Mouse (Mus musculus): ENCODE results near the gene Tmem100. TPM values are rescaled to one million over a fixed set of nuclear protein-coding genes. Genes with fewer than 3 reads are reported as not detected.
A peak's percentile ranks its signal among the peaks of the same experiment; 100 is the strongest.

The Tmem100 gene
- total and polyA plus RNA-seq, 2 experiments from 2014 or later, result 12.6 to 18.3 TPM

GRCm38 (mm10) chr11:89988936-89989589 lies 41.1 kb upstream of the Tmem100 start:
- Histone ChIP-seq H3K27ac (ENCODE audit: low read depth) (no peak overlapping the region), H3K36me3 (replicated peaks; ENCODE audit: control insufficient read depth, insufficient read depth, low read length) (no peaks in the 10 kb centered on the region), H3K9me3 (replicated peaks; ENCODE audit: control insufficient read depth, low read length) (no peaks in the 10 kb centered on the region), H3K4me1 (ENCODE audit: control insufficient read depth, insufficient read depth) (no peaks in the 10 kb centered on the region), H3K4me2 (ENCODE audit: low read depth, low read length) (no peak overlapping the region), H3K4me3 (ENCODE audit: low read depth, low read length) (no peak overlapping the region), H3K27me3 (ENCODE audit: control insufficient read depth, insufficient read depth, low read length) (no peaks in the 10 kb centered on the region), H3K9ac (replicated peaks; ENCODE audit: low read depth, low read length) (no peak overlapping the region)
- no peak for TF ChIP-seq EP300 (IDR thresholded peaks at IDR 0.05; ENCODE audit: low read depth)
- TF ChIP-seq CTCF (IDR thresholded peaks at IDR 0.05; ENCODE audit: low read depth), result peak; percentile 93
- ATAC-seq (ENCODE audit: insufficient read depth, low read depth), result peak; percentile 49
- WGBS, result 18% methylated on average over 8 of the region's 8 CpGs
- DNase-seq (ENCODE audit: low spot score), result peak; percentile 86

- DNase-seq (ENCODE audit: low spot score) (no peak), ATAC-seq (ENCODE audit: insufficient read depth, low read depth) (no peak)
- H3K36me3 ChIP-seq (replicated peaks; ENCODE audit: control insufficient read depth, insufficient read depth, low read length), result no peaks in the 10 kb centered on the region
- H3K4me3 ChIP-seq (ENCODE audit: low read depth, low read length), result no peak overlapping the region
- TF ChIP-seq EP300 (IDR thresholded peaks at IDR 0.05; ENCODE audit: low read depth), result no peak
- no peak for TF ChIP-seq CTCF (IDR thresholded peaks at IDR 0.05; ENCODE audit: low read depth)
- H3K27ac ChIP-seq (ENCODE audit: low read depth), result no peak overlapping the region
- no peaks in the 10 kb centered on the region for H3K27me3 ChIP-seq (ENCODE audit: control insufficient read depth, insufficient read depth, low read length)
- no peaks in the 10 kb centered on the region for H3K9me3 ChIP-seq (replicated peaks; ENCODE audit: control insufficient read depth, low read length)
- no peak overlapping the region for H3K9ac ChIP-seq (replicated peaks; ENCODE audit: low read depth, low read length)
- H3K4me1 ChIP-seq (ENCODE audit: control insufficient read depth, insufficient read depth), result 0 out of 2 replicates have a peak, but pooled peaks cover 6% of the 10 kb centered on the region
- no peak overlapping the region for H3K4me2 ChIP-seq (ENCODE audit: low read depth, low read length)
Measured at GRCm38 (mm10) chr11:89991661-89992060, 38.5 kb upstream of the Tmem100 start.

GRCm38 (mm10) chr11:89994706-89995105 lies 35.4 kb upstream of the Tmem100 start:
- no peak overlapping the region for H3K4me3 ChIP-seq (ENCODE audit: low read depth, low read length)
- no peak for DNase-seq (ENCODE audit: low spot score)
- TF ChIP-seq EP300 (IDR thresholded peaks at IDR 0.05; ENCODE audit: low read depth) (no peak), CTCF (IDR thresholded peaks at IDR 0.05; ENCODE audit: low read depth) (no peak)
- 63% methylated on average over 2 of the region's 2 CpGs for WGBS
- H3K4me1 ChIP-seq (ENCODE audit: control insufficient read depth, insufficient read depth), result 0 out of 2 replicates have a peak, but pooled peaks cover 6% of the 10 kb centered on the region
- no peaks in the 10 kb centered on the region for H3K9me3 ChIP-seq (replicated peaks; ENCODE audit: control insufficient read depth, low read length)
- no peak for ATAC-seq (ENCODE audit: insufficient read depth, low read depth)
- no peak overlapping the region for H3K4me2 ChIP-seq (ENCODE audit: low read depth, low read length)
- no peak overlapping the region for H3K27ac ChIP-seq (ENCODE audit: low read depth)
- no peak overlapping the region for H3K9ac ChIP-seq (replicated peaks; ENCODE audit: low read depth, low read length)
- H3K36me3 ChIP-seq (replicated peaks; ENCODE audit: control insufficient read depth, insufficient read depth, low read length), result no peaks in the 10 kb centered on the region
- H3K27me3 ChIP-seq (ENCODE audit: control insufficient read depth, insufficient read depth, low read length), result no peaks in the 10 kb centered on the region

GRCm38 (mm10) chr11:89995596-89995995 lies 34.6 kb upstream of the Tmem100 start:
- Histone ChIP-seq H3K27me3 (ENCODE audit: control insufficient read depth, insufficient read depth, low read length) (no peaks in the 10 kb centered on the region), H3K9ac (replicated peaks; ENCODE audit: low read depth, low read length) (no peak overlapping the region), H3K4me1 (ENCODE audit: control insufficient read depth, insufficient read depth) (0 out of 2 replicates have a peak, but pooled peaks cover 6% of the 10 kb centered on the region), H3K27ac (ENCODE audit: low read depth) (no peak overlapping the region), H3K36me3 (replicated peaks; ENCODE audit: control insufficient read depth, insufficient read depth, low read length) (no peaks in the 10 kb centered on the region), H3K9me3 (replicated peaks; ENCODE audit: control insufficient read depth, low read length) (no peaks in the 10 kb centered on the region), H3K4me3 (ENCODE audit: low read depth, low read length) (no peak overlapping the region), H3K4me2 (ENCODE audit: low read depth, low read length) (no peak overlapping the region)
- 89% methylated on average over 5 of the region's 5 CpGs for WGBS
- no peak for DNase-seq (ENCODE audit: low spot score)
- no peak for ATAC-seq (ENCODE audit: insufficient read depth, low read depth)
- no peak for TF ChIP-seq EP300 (IDR thresholded peaks at IDR 0.05; ENCODE audit: low read depth)

- ATAC-seq (ENCODE audit: insufficient read depth, low read depth), result no peak
- H3K4me1 ChIP-seq (ENCODE audit: control insufficient read depth, insufficient read depth), result 0 out of 2 replicates have a peak, but pooled peaks cover 6% of the 10 kb centered on the region
- no peak overlapping the region for H3K9ac ChIP-seq (replicated peaks; ENCODE audit: low read depth, low read length)
- H3K4me3 ChIP-seq (ENCODE audit: low read depth, low read length), result no peak overlapping the region
- H3K27ac ChIP-seq (ENCODE audit: low read depth), result no peak overlapping the region
- H3K9me3 ChIP-seq (replicated peaks; ENCODE audit: control insufficient read depth, low read length), result no peaks in the 10 kb centered on the region
- no peak overlapping the region for H3K4me2 ChIP-seq (ENCODE audit: low read depth, low read length)
- WGBS, result 85% methylated on average over 4 of the region's 4 CpGs
- DNase-seq (ENCODE audit: low spot score), result no peak
- no peaks in the 10 kb centered on the region for H3K36me3 ChIP-seq (replicated peaks; ENCODE audit: control insufficient read depth, insufficient read depth, low read length)
- H3K27me3 ChIP-seq (ENCODE audit: control insufficient read depth, insufficient read depth, low read length), result no peaks in the 10 kb centered on the region
- no peak for TF ChIP-seq CTCF (IDR thresholded peaks at IDR 0.05; ENCODE audit: low read depth)
- TF ChIP-seq EP300 (IDR thresholded peaks at IDR 0.05; ENCODE audit: low read depth), result no peak
Measured at GRCm38 (mm10) chr11:89996406-89996805, 33.7 kb upstream of the Tmem100 start.

GRCm38 (mm10) chr11:89996856-89997255 lies 33.3 kb upstream of the Tmem100 start:
- no peak overlapping the region for H3K9ac ChIP-seq (replicated peaks; ENCODE audit: low read depth, low read length)
- H3K27me3 ChIP-seq (ENCODE audit: control insufficient read depth, insufficient read depth, low read length), result no peaks in the 10 kb centered on the region
- DNase-seq (ENCODE audit: low spot score) (no peak), ATAC-seq (ENCODE audit: insufficient read depth, low read depth) (no peak)
- H3K4me3 ChIP-seq (ENCODE audit: low read depth, low read length), result no peak overlapping the region
- no peak overlapping the region for H3K4me2 ChIP-seq (ENCODE audit: low read depth, low read length)
- 0 out of 2 replicates have a peak, but pooled peaks cover 6% of the 10 kb centered on the region for H3K4me1 ChIP-seq (ENCODE audit: control insufficient read depth, insufficient read depth)
- TF ChIP-seq EP300 (IDR thresholded peaks at IDR 0.05; ENCODE audit: low read depth), result no peak
- no peak for TF ChIP-seq CTCF (IDR thresholded peaks at IDR 0.05; ENCODE audit: low read depth)
- no peak overlapping the region for H3K27ac ChIP-seq (ENCODE audit: low read depth)
- 88% methylated on average over 7 of the region's 7 CpGs for whole genome bisulfite sequencing
- no peaks in the 10 kb centered on the region for H3K36me3 ChIP-seq (replicated peaks; ENCODE audit: control insufficient read depth, insufficient read depth, low read length)
- H3K9me3 ChIP-seq (replicated peaks; ENCODE audit: control insufficient read depth, low read length), result no peaks in the 10 kb centered on the region
